In the genomic region with DNA sequence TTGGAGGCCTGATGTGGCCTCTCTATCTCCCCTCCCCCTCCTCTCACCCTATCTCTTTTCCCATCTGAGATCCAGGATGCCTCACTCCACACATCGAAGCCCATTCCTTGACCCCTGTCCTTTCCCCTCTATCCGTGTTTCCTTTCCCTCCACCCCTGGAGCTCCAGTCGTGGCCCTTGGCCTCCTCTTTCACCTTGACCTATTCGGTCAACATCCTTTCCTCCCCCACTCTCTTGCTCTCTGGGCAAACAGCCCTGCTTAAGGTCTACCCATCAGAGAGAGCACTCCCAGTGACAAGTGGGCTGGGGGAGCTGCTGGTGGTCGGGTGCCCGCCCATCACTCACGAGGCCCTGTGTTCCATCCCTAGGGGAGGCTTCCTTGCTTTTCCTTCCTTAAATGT, we compare ENCODE assay signal across 1 mouse cellular context.
TF ChIP-seq lines count a peak whose summit lies in the region.

No protein-coding gene starts in this region.

TF ChIP-seq in CH12.LX, 34 proteins besides CTCF, POLR2A, EP300 and RAD21:
- TF ChIP-seq MXI1 (IDR thresholded peaks at IDR 0.05; ENCODE audit: low read depth, low read length): no peak
- TF ChIP-seq RCOR1 (conservative IDR thresholded peaks at IDR 0.05; ENCODE audit: low read depth, low read length): no peak
- no peak for TF ChIP-seq SIN3A (IDR thresholded peaks at IDR 0.05; ENCODE audit: low read length)
- no peak for TF ChIP-seq UBTF (IDR thresholded peaks at IDR 0.05; ENCODE audit: low read depth, low read length)
- no peak for TF ChIP-seq ZNF384 (IDR thresholded peaks at IDR 0.05; ENCODE audit: low read depth, low read length)
- TF ChIP-seq KAT2A (IDR thresholded peaks at IDR 0.05; ENCODE audit: insufficient replicate concordance, low read length): no peak
